Mouse (Mus musculus) left cerebral cortex, adult 11 months (tissue): ENCODE results near the gene Tap1.
"Not testable (repeated sequence)": the region's sequence is repeated elsewhere in the genome, so short reads cannot be mapped to it uniquely, and the experiment has no call there.

Experiments
- DNase-seq: peaks from one replicate; pipeline ENCODE4 v3.0.0; 2022; ENCODE audit warnings: low spot score

Gene Tap1

GRCm38 (mm10) chr17:34187261-34187916 lies at the start of gene Tap1, which contains the start of gene Psmb9:
Gene Tap1 (plus strand): TSS chr17:34187553.
Gene Psmb9 (minus strand): TSS chr17:34187764.
- DNase-seq = peak; percentile 91

GRCm38 (mm10) chr17:34137601-34138000 lies 49.8 kb upstream of the Tap1 start:
- no peak for DNase-seq

- DNase-seq = no peak
Measured at GRCm38 (mm10) chr17:34138655-34139054, 48.7 kb upstream of the Tap1 start.

GRCm38 (mm10) chr17:34139416-34139815 lies 47.9 kb upstream of the Tap1 start:
- DNase-seq = no peak

GRCm38 (mm10) chr17:34140240-34140639 lies 47.1 kb upstream of the Tap1 start:
- DNase-seq = no peak

- no peak for DNase-seq
Measured at GRCm38 (mm10) chr17:34141448-34141847, 45.9 kb upstream of the Tap1 start.

GRCm38 (mm10) chr17:34142456-34143010 lies 44.8 kb upstream of the Tap1 start:
- DNase-seq = no peak

GRCm38 (mm10) chr17:34143033-34143432 lies 44.3 kb upstream of the Tap1 start, which contains the start of gene H2-DMb2:
Gene H2-DMb2 (plus strand): TSS chr17:34143307.
- no peak for DNase-seq

- DNase-seq = no peak
Measured at GRCm38 (mm10) chr17:34143461-34143860, 43.9 kb upstream of the Tap1 start.

- not testable (repeated sequence) for DNase-seq
Measured at GRCm38 (mm10) chr17:34144221-34144620, 43.1 kb upstream of the Tap1 start.

- no peak for DNase-seq
Measured at GRCm38 (mm10) chr17:34144960-34145371, 42.4 kb upstream of the Tap1 start.

GRCm38 (mm10) chr17:34152923-34153322 lies 34.4 kb upstream of the Tap1 start, which contains the start of gene H2-DMb1:
Gene H2-DMb1 (plus strand): TSS chr17:34153072.
- peak; percentile 73 for DNase-seq

- DNase-seq = no peak
Measured at GRCm38 (mm10) chr17:34155534-34155933, 31.8 kb upstream of the Tap1 start.

- DNase-seq = no peak
Measured at GRCm38 (mm10) chr17:34164202-34164895, 23.0 kb upstream of the Tap1 start.

GRCm38 (mm10) chr17:34165033-34165730 lies 22.2 kb upstream of the Tap1 start:
- DNase-seq = no peak

- DNase-seq = peak; percentile 16
Measured at GRCm38 (mm10) chr17:34169279-34169678, 18.1 kb upstream of the Tap1 start.

- DNase-seq = no peak
Measured at GRCm38 (mm10) chr17:34170487-34170876, 16.9 kb upstream of the Tap1 start.

- peak; percentile 66 for DNase-seq
Measured at GRCm38 (mm10) chr17:34170877-34171498, 16.4 kb upstream of the Tap1 start.

GRCm38 (mm10) chr17:34172528-34172927 lies 14.8 kb upstream of the Tap1 start:
- no peak for DNase-seq

GRCm38 (mm10) chr17:34174075-34174474 lies 13.3 kb upstream of the Tap1 start:
- DNase-seq = no peak

- DNase-seq = no peak
Measured at GRCm38 (mm10) chr17:34177179-34177578, 10.2 kb upstream of the Tap1 start.

- DNase-seq = no peak
Measured at GRCm38 (mm10) chr17:34179019-34179418, 8.3 kb upstream of the Tap1 start.
